Mouse (Mus musculus) liver, postnatal 0 days (tissue): ENCODE data around the gene Rnf150.

ENCODE experiments used
- CTCF ChIP-seq: sonication (generic); IDR thresholded peaks from 2 replicates; pipeline ENCODE4 v1.5.1; 2016; ENCODE audit warnings: antibody characterized with exemption, low read depth
- EP300 ChIP-seq: IDR thresholded peaks from 2 replicates; pipeline ENCODE4 v1.6.1; 2016; ENCODE audit warnings: antibody characterized with exemption, low read depth, mild to moderate bottlenecking

GRCm38 (mm10) chr8:83110177-83110576 lies 247.0 kb downstream of the Rnf150 start:
- TF ChIP-seq CTCF (no peak), EP300 (no peak)
